Mouse (Mus musculus) embryo, embryonic 9.5 days (tissue): ENCODE measurements around the gene Tenm2.
A peak's percentile ranks its signal among the peaks of the same experiment; 100 is the strongest.

Experiments
- DNase-seq: peaks from one replicate; pipeline ENCODE4 v3.0.0-alpha.2; 2017; ENCODE audit errors: extremely low spot score

Tenm2 gene

GRCm38 (mm10) chr11:35991846-35992245, 1243.9 kb downstream of the Tenm2 start:
- DNase-seq: no peak

GRCm38 (mm10) chr11:35989967-35990366, 1245.8 kb downstream of the Tenm2 start:
- no peak for DNase-seq

- DNase-seq: no peak
Observed at GRCm38 (mm10) chr11:35985841-35986393, 1249.8 kb downstream of the Tenm2 start.

- no peak for DNase-seq
Observed at GRCm38 (mm10) chr11:35982734-35983133, 1253.0 kb downstream of the Tenm2 start.

GRCm38 (mm10) chr11:35980411-35980917, 1255.3 kb downstream of the Tenm2 start, which contains the start of gene Wwc1:
Gene Wwc1, minus strand, starts transcription at chr11:35980527.
- DNase-seq: peak; percentile 82

- DNase-seq: peak; percentile 57
Observed at GRCm38 (mm10) chr11:35979733-35980410, 1255.9 kb downstream of the Tenm2 start.

GRCm38 (mm10) chr11:35979266-35979732, 1256.5 kb downstream of the Tenm2 start:
- no peak for DNase-seq

- no peak for DNase-seq
Observed at GRCm38 (mm10) chr11:35977796-35978195, 1258.0 kb downstream of the Tenm2 start.

GRCm38 (mm10) chr11:35977096-35977495, 1258.7 kb downstream of the Tenm2 start:
- no peak for DNase-seq

- DNase-seq: no peak
Observed at GRCm38 (mm10) chr11:35976482-35976881, 1259.3 kb downstream of the Tenm2 start.

GRCm38 (mm10) chr11:35974632-35975450, 1260.9 kb downstream of the Tenm2 start:
- no peak for DNase-seq

GRCm38 (mm10) chr11:35973135-35973534, 1262.6 kb downstream of the Tenm2 start:
- DNase-seq: no peak

GRCm38 (mm10) chr11:35972270-35972931, 1263.4 kb downstream of the Tenm2 start:
- no peak for DNase-seq

GRCm38 (mm10) chr11:35970806-35971705, 1264.7 kb downstream of the Tenm2 start:
- no peak for DNase-seq

- DNase-seq: no peak
Observed at GRCm38 (mm10) chr11:35968291-35968690, 1267.5 kb downstream of the Tenm2 start.

- DNase-seq: no peak
Observed at GRCm38 (mm10) chr11:35963981-35964549, 1271.7 kb downstream of the Tenm2 start.

- DNase-seq: no peak
Observed at GRCm38 (mm10) chr11:35963554-35963953, 1272.2 kb downstream of the Tenm2 start.

GRCm38 (mm10) chr11:35962431-35962830, 1273.3 kb downstream of the Tenm2 start:
- no peak for DNase-seq

- DNase-seq: no peak
Observed at GRCm38 (mm10) chr11:35959270-35959669, 1276.5 kb downstream of the Tenm2 start.
